Mouse (Mus musculus): Measurements from ENCODE around the gene Atg7. TPM values are rescaled to one million over a fixed set of nuclear protein-coding genes. Genes with fewer than 3 reads are reported as not detected.

Gene Atg7
- total and polyA plus RNA-seq, 2 experiments from 2014 or later: 17.1 to 21.5 TPM

DNA sequence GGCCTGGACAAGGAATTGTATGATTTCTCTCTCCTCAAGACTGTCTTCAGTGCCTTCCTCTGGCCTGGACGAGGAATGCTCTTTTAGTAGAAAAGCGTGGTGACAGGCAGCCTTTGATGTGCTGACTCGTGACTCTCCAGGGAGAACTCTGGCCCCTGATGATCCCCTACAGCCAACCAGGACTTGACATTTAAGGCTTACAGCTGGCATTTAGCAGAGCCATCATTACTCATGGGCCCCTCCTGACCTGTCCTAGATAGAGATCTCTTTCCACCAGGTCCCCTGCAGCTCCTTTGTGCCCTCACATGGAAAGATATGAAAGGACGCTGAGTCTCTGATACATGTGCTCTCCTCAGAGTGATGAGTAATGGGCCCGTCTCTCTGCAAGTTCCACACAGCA is 33.2 kb downstream of the Atg7 start:
- WGBS: 53% methylated on average over 5 of the region's 5 CpGs
- Histone ChIP-seq H3K27me3 (ENCODE audit: insufficient read depth, low read length) (no peaks in the 10 kb centered on the region), H3K27ac (ENCODE audit: low read depth, low read length) (no peak overlapping the region), H3K4me3 (ENCODE audit: low read depth, low read length) (no peak overlapping the region), H3K4me2 (ENCODE audit: low read depth, low read length, poor library complexity, severe bottlenecking) (no peak overlapping the region), H3K9me3 (ENCODE audit: low read length) (no peaks in the 10 kb centered on the region), H3K9ac (replicated peaks; ENCODE audit: low read length, poor library complexity, severe bottlenecking) (no peak overlapping the region), H3K4me1 (ENCODE audit: insufficient read depth, low read length) (no peaks in the 10 kb centered on the region), H3K36me3 (ENCODE audit: insufficient read depth, low read length) (peaks cover 17% of the 10 kb centered on the region)
- ATAC-seq (ENCODE audit: low FRiP score) (no peak), DNase-seq (ENCODE audit: low spot score) (no peak)
- TF ChIP-seq CTCF (IDR thresholded peaks at IDR 0.05): no peak

DNA sequence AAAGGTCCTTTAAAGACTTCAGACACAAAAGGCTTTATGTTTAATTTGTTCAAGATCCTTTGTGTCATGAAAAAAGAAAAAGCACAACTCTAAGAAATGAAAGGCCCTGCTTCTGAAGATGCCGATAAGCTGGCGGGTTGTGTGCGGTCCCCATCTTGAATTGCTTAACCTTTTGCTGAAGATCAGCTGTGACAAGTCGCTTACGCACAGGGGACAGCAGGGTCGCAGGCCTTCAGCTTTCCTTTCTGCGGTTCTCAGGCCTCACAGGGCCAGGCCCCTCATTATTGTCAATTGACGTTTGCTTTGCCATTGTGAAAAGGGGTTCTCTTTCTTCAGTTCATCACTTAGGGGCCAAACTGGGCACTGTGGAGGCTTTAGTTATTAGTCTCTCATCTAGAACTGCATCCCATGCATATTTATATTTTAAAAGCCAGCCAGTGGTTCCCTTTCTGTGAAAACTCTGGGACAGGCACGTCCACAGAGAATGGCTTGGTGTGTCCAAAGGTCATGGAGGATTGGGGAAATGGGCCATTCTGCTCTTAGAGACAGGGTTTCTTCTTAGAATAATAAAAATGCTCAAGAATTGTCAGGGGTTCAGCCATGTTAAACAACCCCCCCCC is 39.3 kb downstream of the Atg7 start:
- Histone ChIP-seq H3K4me1 (ENCODE audit: insufficient read depth, low read length) (no peaks in the 10 kb centered on the region), H3K27ac (ENCODE audit: low read depth, low read length) (no peak overlapping the region), H3K27me3 (ENCODE audit: insufficient read depth, low read length) (no peaks in the 10 kb centered on the region), H3K9ac (replicated peaks; ENCODE audit: low read length, poor library complexity, severe bottlenecking) (no peak overlapping the region), H3K4me2 (ENCODE audit: low read depth, low read length, poor library complexity, severe bottlenecking) (no peak overlapping the region), H3K4me3 (ENCODE audit: low read depth, low read length) (no peak overlapping the region), H3K9me3 (ENCODE audit: low read length) (no peaks in the 10 kb centered on the region), H3K36me3 (ENCODE audit: insufficient read depth, low read length) (peaks cover 20% of the 10 kb centered on the region)
- TF ChIP-seq CTCF (IDR thresholded peaks at IDR 0.05): no peak
- ATAC-seq (ENCODE audit: low FRiP score) (no peak), DNase-seq (ENCODE audit: low spot score) (no peak)
- WGBS: 38% methylated on average over 9 of the region's 9 CpGs

DNA sequence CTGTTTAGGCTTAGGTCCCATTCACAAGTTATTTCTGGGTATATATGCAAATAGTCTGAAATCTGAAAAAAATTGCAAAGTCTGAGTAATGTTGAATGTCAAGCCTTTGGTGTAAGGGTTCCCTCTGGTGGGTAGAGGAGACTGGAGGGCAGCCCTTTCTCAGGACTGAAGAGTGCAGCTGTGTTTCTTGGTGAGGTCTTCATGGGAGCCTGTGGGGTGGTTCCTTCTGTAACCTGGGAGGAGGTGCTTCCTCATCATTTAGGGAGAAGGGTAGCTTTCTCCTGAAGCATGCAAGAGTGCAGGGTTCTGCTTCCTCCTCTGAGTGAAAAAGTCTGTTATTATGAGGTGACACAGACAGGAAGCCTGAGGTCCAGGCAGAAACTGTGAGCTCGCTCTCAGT is 40.8 kb downstream of the Atg7 start:
- H3K4me2 ChIP-seq (ENCODE audit: low read depth, low read length, poor library complexity, severe bottlenecking): no peak overlapping the region
- no peaks in the 10 kb centered on the region for H3K27me3 ChIP-seq (ENCODE audit: insufficient read depth, low read length)
- DNase-seq (ENCODE audit: low spot score) (peak; percentile 33), ATAC-seq (ENCODE audit: low FRiP score) (no peak)
- peak; percentile 66 for TF ChIP-seq CTCF (IDR thresholded peaks at IDR 0.05)
- H3K36me3 ChIP-seq (ENCODE audit: insufficient read depth, low read length): peaks cover 16% of the 10 kb centered on the region
- no peak overlapping the region for H3K9ac ChIP-seq (replicated peaks; ENCODE audit: low read length, poor library complexity, severe bottlenecking)
- no peaks in the 10 kb centered on the region for H3K4me1 ChIP-seq (ENCODE audit: insufficient read depth, low read length)
- no peaks in the 10 kb centered on the region for H3K9me3 ChIP-seq (ENCODE audit: low read length)
- H3K27ac ChIP-seq (ENCODE audit: low read depth, low read length): no peak overlapping the region
- 83% methylated on average over 1 of the region's 1 CpGs for WGBS
- no peak overlapping the region for H3K4me3 ChIP-seq (ENCODE audit: low read depth, low read length)

DNA sequence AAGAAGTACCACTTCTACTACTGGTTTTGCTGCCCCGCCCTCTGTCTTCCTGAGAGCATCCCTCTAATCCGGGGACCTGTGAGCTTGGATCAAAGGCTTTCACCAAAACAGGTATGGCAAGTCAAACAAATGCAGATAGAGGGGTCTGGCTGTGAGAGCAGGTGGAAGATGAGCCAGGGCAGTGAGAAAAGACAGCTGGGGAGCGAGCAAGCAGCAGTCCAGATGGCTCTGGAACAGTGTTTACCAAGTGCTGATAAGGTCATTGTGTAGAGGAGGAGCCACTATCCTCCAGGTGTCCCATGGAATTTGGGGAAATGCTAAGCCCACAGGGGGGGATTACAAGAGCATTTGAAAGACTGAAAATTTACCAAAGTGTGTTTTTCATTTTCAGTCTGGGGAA is 41.5 kb downstream of the Atg7 start:
- Histone ChIP-seq H3K4me1 (ENCODE audit: insufficient read depth, low read length) (no peaks in the 10 kb centered on the region), H3K9ac (replicated peaks; ENCODE audit: low read length, poor library complexity, severe bottlenecking) (no peak overlapping the region), H3K27me3 (ENCODE audit: insufficient read depth, low read length) (no peaks in the 10 kb centered on the region), H3K27ac (ENCODE audit: low read depth, low read length) (no peak overlapping the region), H3K36me3 (ENCODE audit: insufficient read depth, low read length) (peaks cover 16% of the 10 kb centered on the region), H3K4me3 (ENCODE audit: low read depth, low read length) (no peak overlapping the region), H3K4me2 (ENCODE audit: low read depth, low read length, poor library complexity, severe bottlenecking) (no peak overlapping the region), H3K9me3 (ENCODE audit: low read length) (no peaks in the 10 kb centered on the region)
- DNase-seq (ENCODE audit: low spot score): no peak
- ATAC-seq (ENCODE audit: low FRiP score): no peak
- WGBS: 56% methylated on average over 3 of the region's 3 CpGs
- TF ChIP-seq CTCF (IDR thresholded peaks at IDR 0.05): no peak

DNA sequence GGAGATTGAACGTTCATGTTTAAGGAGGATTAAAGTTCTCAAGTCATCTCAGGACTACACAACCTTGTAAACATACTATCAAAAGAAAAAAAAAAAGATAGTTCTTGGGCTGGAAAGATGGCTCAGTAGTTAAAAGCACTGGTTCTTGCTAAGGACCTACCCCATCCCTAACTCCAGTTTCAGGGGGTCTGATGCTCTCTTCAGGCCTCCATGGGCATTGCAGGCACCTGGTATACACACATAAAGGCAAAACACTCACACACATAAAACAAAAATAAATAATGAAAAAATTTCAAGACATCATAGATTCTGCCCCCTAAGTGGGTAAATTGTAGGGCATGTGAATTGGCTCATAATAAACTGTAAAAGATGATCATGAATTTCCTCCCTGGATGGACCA is 42.5 kb downstream of the Atg7 start:
- Histone ChIP-seq H3K4me3 (ENCODE audit: low read depth, low read length) (no peak overlapping the region), H3K4me1 (ENCODE audit: insufficient read depth, low read length) (no peaks in the 10 kb centered on the region), H3K9ac (replicated peaks; ENCODE audit: low read length, poor library complexity, severe bottlenecking) (no peak overlapping the region), H3K27me3 (ENCODE audit: insufficient read depth, low read length) (no peaks in the 10 kb centered on the region), H3K4me2 (ENCODE audit: low read depth, low read length, poor library complexity, severe bottlenecking) (no peak overlapping the region), H3K36me3 (ENCODE audit: insufficient read depth, low read length) (peaks cover 9% of the 10 kb centered on the region), H3K27ac (ENCODE audit: low read depth, low read length) (no peak overlapping the region), H3K9me3 (ENCODE audit: low read length) (no peaks in the 10 kb centered on the region)
- ATAC-seq (ENCODE audit: low FRiP score) (no peak), DNase-seq (ENCODE audit: low spot score) (no peak)
- WGBS: 75% methylated on average over 1 of the region's 1 CpGs
- TF ChIP-seq CTCF (IDR thresholded peaks at IDR 0.05): peak; percentile 53

DNA sequence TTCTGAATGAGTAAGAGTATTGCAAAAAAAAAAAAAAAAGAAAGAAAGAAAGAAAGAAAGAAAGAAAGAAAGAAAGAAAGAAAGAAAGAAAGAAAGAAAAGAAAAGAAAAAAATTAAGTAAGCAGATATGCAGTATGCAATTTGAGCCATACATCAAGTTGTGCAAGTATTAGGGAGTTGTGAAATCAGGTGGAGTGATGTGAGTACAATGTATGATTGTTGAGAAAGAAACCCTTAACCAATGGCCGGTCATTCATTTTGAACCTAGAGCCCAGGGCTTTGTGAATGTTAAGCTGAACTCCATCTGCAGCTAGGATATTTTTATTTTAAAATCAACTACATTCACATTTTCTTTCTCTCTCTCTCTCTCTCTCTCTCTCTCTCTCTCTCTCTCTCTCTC is 44.1 kb downstream of the Atg7 start:
- Histone ChIP-seq H3K9ac (replicated peaks; ENCODE audit: low read length, poor library complexity, severe bottlenecking) (no peak overlapping the region), H3K27me3 (ENCODE audit: insufficient read depth, low read length) (no peaks in the 10 kb centered on the region), H3K36me3 (ENCODE audit: insufficient read depth, low read length) (no peaks in the 10 kb centered on the region), H3K4me3 (ENCODE audit: low read depth, low read length) (no peak overlapping the region), H3K4me1 (ENCODE audit: insufficient read depth, low read length) (no peaks in the 10 kb centered on the region), H3K4me2 (ENCODE audit: low read depth, low read length, poor library complexity, severe bottlenecking) (no peak overlapping the region), H3K9me3 (ENCODE audit: low read length) (no peaks in the 10 kb centered on the region), H3K27ac (ENCODE audit: low read depth, low read length) (no peak overlapping the region)
- DNase-seq (ENCODE audit: low spot score) (no peak), ATAC-seq (ENCODE audit: low FRiP score) (no peak)
- TF ChIP-seq CTCF (IDR thresholded peaks at IDR 0.05): no peak
- WGBS: 96% methylated on average over 1 of the region's 1 CpGs

Data from midbrain, postnatal 0 days (tissue).